Mouse (Mus musculus) neural tube, embryonic 12.5 days (tissue): ENCODE measurements around the gene Agap1. TPM values are rescaled to one million over a fixed set of nuclear protein-coding genes. Genes with fewer than 3 reads are reported as not detected.

Experiments
- ATAC-seq: fragments of 200-750 bp; cut with Nextera tagmentation; 2 replicates; pipeline ENCODE4 v1.8.0; 2017; ENCODE audit warnings: low read depth, mild to moderate bottlenecking, moderate TSS enrichment, moderate library complexity; ENCODE audit not compliant: low FRiP score
- H3K27ac ChIP-seq: fragments of 300-500 bp; sonication (generic); 2 replicates; pipeline ENCODE4 v1.5.1; 2016
- H3K27me3 ChIP-seq: fragments of 300-500 bp; sonication (generic); replicated peaks from 2 replicates; pipeline ENCODE4 v1.6.1; 2016; ENCODE audit warnings: mild to moderate bottlenecking
- H3K36me3 ChIP-seq: fragments of 300-500 bp; sonication (generic); 2 replicates; pipeline ENCODE4 v1.6.1; 2016; ENCODE audit warnings: mild to moderate bottlenecking
- H3K4me1 ChIP-seq: fragments of 300-500 bp; sonication (generic); 2 replicates; pipeline ENCODE4 v1.6.1; 2016
- H3K4me2 ChIP-seq: fragments of 300-500 bp; sonication (generic); replicated peaks from 2 replicates; pipeline ENCODE4 v1.6.1; 2016; ENCODE audit warnings: mild to moderate bottlenecking
- H3K4me3 ChIP-seq: fragments of 300-500 bp; sonication (generic); 2 replicates; pipeline ENCODE4 v1.5.1; 2016
- H3K9ac ChIP-seq: fragments of 300-500 bp; sonication (generic); 2 replicates; pipeline ENCODE4 v1.6.1; 2016; ENCODE audit warnings: mild to moderate bottlenecking
- H3K9me3 ChIP-seq: fragments of 300-500 bp; sonication (generic); 2 replicates; pipeline ENCODE4 v1.6.1; 2016; ENCODE audit warnings: mild to moderate bottlenecking
- WGBS: fragments of 180-500 bp; shearing (Covaris S2); methylation state at CpG from one replicate; pipeline ENCODE4 v1.1.7; 2016; 5-methylcytosine and 5-hydroxymethylcytosine counted together
- polyA plus RNA-seq: library from polyadenylated mRNA; unstranded; fragments of >200 nt; fragmentation: Nextera tagmentation; extraction: Ambion mirVana; gene quantifications from 2 replicates; pipeline ENCODE4 v1.2.1, GENCODE M21; 2016

The Agap1 gene
- polyA plus RNA-seq, 1 experiment from 2014 or later = 76.1 TPM

- no peak for ATAC-seq
- Histone ChIP-seq H3K4me3 (no peak overlapping the region), H3K4me1 (peaks cover 47% of the 10 kb centered on the region), H3K9me3 (no peaks in the 10 kb centered on the region), H3K4me2 (no peak overlapping the region), H3K36me3 (no peaks in the 10 kb centered on the region), H3K27ac (no peak overlapping the region), H3K27me3 (no peaks in the 10 kb centered on the region), H3K9ac (no peak overlapping the region)
- whole genome bisulfite sequencing = 14% methylated on average over 4 of the region's 4 CpGs
These were observed 413.2 kb downstream of the Agap1 start for GRCm38 (mm10) chr1:89867847-89868246.

GRCm38 (mm10) chr1:89870134-89870905, 415.7 kb downstream of the Agap1 start:
- Histone ChIP-seq H3K4me2 (no peak overlapping the region; the same call in 1 of the 2 replicates), H3K36me3 (no peaks in the 10 kb centered on the region), H3K4me1 (peaks cover 39% of the 10 kb centered on the region), H3K9me3 (no peaks in the 10 kb centered on the region), H3K4me3 (no peak overlapping the region), H3K9ac (no peak overlapping the region), H3K27ac (no peak overlapping the region), H3K27me3 (no peaks in the 10 kb centered on the region)
- no peak for ATAC-seq
- whole genome bisulfite sequencing = 27% methylated on average over 12 of the region's 12 CpGs

- 22% methylated on average over 6 of the region's 6 CpGs for WGBS
- Histone ChIP-seq H3K9ac (no peak overlapping the region), H3K27ac (no peak overlapping the region), H3K36me3 (no peaks in the 10 kb centered on the region), H3K27me3 (no peaks in the 10 kb centered on the region), H3K4me1 (peaks cover 33% of the 10 kb centered on the region), H3K4me3 (no peak overlapping the region), H3K9me3 (no peaks in the 10 kb centered on the region), H3K4me2 (no peak overlapping the region)
- ATAC-seq = no peak
These were observed 416.3 kb downstream of the Agap1 start for GRCm38 (mm10) chr1:89870906-89871211.

- Histone ChIP-seq H3K36me3 (no peaks in the 10 kb centered on the region), H3K9me3 (no peaks in the 10 kb centered on the region), H3K4me2 (no peak overlapping the region; the same call in 1 of the 2 replicates), H3K4me1 (peaks cover 50% of the 10 kb centered on the region), H3K4me3 (no peak overlapping the region), H3K27ac (no peak overlapping the region), H3K27me3 (0 out of 2 replicates have a peak, but pooled peaks cover 3% of the 10 kb centered on the region), H3K9ac (no peak overlapping the region)
- 5% methylated on average over 5 of the region's 5 CpGs for WGBS
- peak; percentile 34; the same call in 1 of the 2 replicates for ATAC-seq
These were observed 421.9 kb downstream of the Agap1 start for GRCm38 (mm10) chr1:89876346-89877072.

GRCm38 (mm10) chr1:89878496-89878895, 423.9 kb downstream of the Agap1 start:
- H3K4me1 ChIP-seq = peaks cover 53% of the 10 kb centered on the region
- no peaks in the 10 kb centered on the region for H3K9me3 ChIP-seq
- H3K27me3 ChIP-seq = 0 out of 2 replicates have a peak, but pooled peaks cover 3% of the 10 kb centered on the region
- no peak overlapping the region for H3K4me2 ChIP-seq
- peaks cover 3% of the 10 kb centered on the region; the same call in 1 of the 2 replicates for H3K36me3 ChIP-seq
- H3K4me3 ChIP-seq = no peak overlapping the region
- H3K27ac ChIP-seq = no peak overlapping the region
- H3K9ac ChIP-seq = no peak overlapping the region
- 75% methylated on average over 11 of the region's 11 CpGs for WGBS
- no peak for ATAC-seq

- 0 out of 2 replicates have a peak, but pooled peaks cover 3% of the 10 kb centered on the region for H3K27me3 ChIP-seq
- no peak overlapping the region for H3K4me3 ChIP-seq
- ATAC-seq = no peak
- H3K36me3 ChIP-seq = peaks cover 3% of the 10 kb centered on the region; the same call in 1 of the 2 replicates
- H3K4me2 ChIP-seq = no peak overlapping the region
- 7% methylated on average over 8 of the region's 8 CpGs for WGBS
- H3K9ac ChIP-seq = no peak overlapping the region
- no peaks in the 10 kb centered on the region for H3K9me3 ChIP-seq
- no peak overlapping the region for H3K27ac ChIP-seq
- H3K4me1 ChIP-seq = peaks cover 68% of the 10 kb centered on the region
These were observed 425.6 kb downstream of the Agap1 start for GRCm38 (mm10) chr1:89880193-89880592.

GRCm38 (mm10) chr1:89880834-89881233, 426.2 kb downstream of the Agap1 start:
- Histone ChIP-seq H3K36me3 (peaks cover 3% of the 10 kb centered on the region; the same call in 1 of the 2 replicates), H3K9ac (no peak overlapping the region), H3K4me3 (no peak overlapping the region), H3K27me3 (0 out of 2 replicates have a peak, but pooled peaks cover 3% of the 10 kb centered on the region), H3K4me2 (no peak overlapping the region), H3K4me1 (peaks cover 72% of the 10 kb centered on the region), H3K9me3 (no peaks in the 10 kb centered on the region), H3K27ac (no peak overlapping the region)
- no peak for ATAC-seq
- WGBS = 67% methylated on average over 10 of the region's 10 CpGs

- Histone ChIP-seq H3K4me2 (no peak overlapping the region), H3K4me1 (peaks cover 47% of the 10 kb centered on the region), H3K27ac (no peak overlapping the region), H3K36me3 (peaks cover 19% of the 10 kb centered on the region), H3K9ac (no peak overlapping the region), H3K9me3 (no peaks in the 10 kb centered on the region), H3K27me3 (no peaks in the 10 kb centered on the region), H3K4me3 (no peak overlapping the region)
- 86% methylated on average over 8 of the region's 8 CpGs for WGBS
- ATAC-seq = no peak
These were observed 429.7 kb downstream of the Agap1 start for GRCm38 (mm10) chr1:89884335-89884734.

- WGBS = 24% methylated on average over 4 of the region's 4 CpGs
- H3K4me2 ChIP-seq = no peak overlapping the region
- H3K27me3 ChIP-seq = no peaks in the 10 kb centered on the region
- H3K9ac ChIP-seq = no peak overlapping the region
- ATAC-seq = no peak
- peaks cover 27% of the 10 kb centered on the region for H3K36me3 ChIP-seq
- H3K9me3 ChIP-seq = no peaks in the 10 kb centered on the region
- H3K27ac ChIP-seq = no peak overlapping the region
- no peak overlapping the region for H3K4me3 ChIP-seq
- peaks cover 41% of the 10 kb centered on the region for H3K4me1 ChIP-seq
These were observed 431.1 kb downstream of the Agap1 start for GRCm38 (mm10) chr1:89885696-89886095.

GRCm38 (mm10) chr1:89891400-89891799, 436.8 kb downstream of the Agap1 start:
- no peak for ATAC-seq
- H3K9me3 ChIP-seq = no peaks in the 10 kb centered on the region
- 89% methylated on average over 6 of the region's 6 CpGs for WGBS
- no peak overlapping the region for H3K4me2 ChIP-seq
- no peak overlapping the region for H3K9ac ChIP-seq
- no peak overlapping the region for H3K27ac ChIP-seq
- H3K4me1 ChIP-seq = peaks cover 43% of the 10 kb centered on the region
- H3K4me3 ChIP-seq = no peak overlapping the region
- H3K27me3 ChIP-seq = no peaks in the 10 kb centered on the region
- H3K36me3 ChIP-seq = peaks cover 26% of the 10 kb centered on the region

GRCm38 (mm10) chr1:89892281-89892680, 437.7 kb downstream of the Agap1 start:
- Histone ChIP-seq H3K4me1 (peaks cover 43% of the 10 kb centered on the region), H3K36me3 (peaks cover 24% of the 10 kb centered on the region)

GRCm38 (mm10) chr1:89895801-89896200, 441.2 kb downstream of the Agap1 start:
- 89% methylated on average over 5 of the region's 5 CpGs for WGBS
- ATAC-seq = no peak

More at GRCm38 (mm10) chr1:89892281-89892680, 437.7 kb downstream of the Agap1 start:
- Histone ChIP-seq H3K9ac (no peak overlapping the region), H3K27me3 (no peaks in the 10 kb centered on the region), H3K4me2 (0 out of 2 replicates have a peak overlapping the region, but pooled peaks have one; percentile 0), H3K27ac (no peak overlapping the region), H3K9me3 (no peaks in the 10 kb centered on the region), H3K4me3 (no peak overlapping the region)
- ATAC-seq = peak; percentile 76
- WGBS = 18% methylated on average over 7 of the region's 7 CpGs

More at GRCm38 (mm10) chr1:89895801-89896200, 441.2 kb downstream of the Agap1 start:
- Histone ChIP-seq H3K4me1 (peaks cover 43% of the 10 kb centered on the region), H3K4me3 (no peak overlapping the region), H3K9me3 (no peaks in the 10 kb centered on the region), H3K9ac (no peak overlapping the region), H3K27ac (no peak overlapping the region), H3K4me2 (no peak overlapping the region), H3K27me3 (no peaks in the 10 kb centered on the region), H3K36me3 (peaks cover 1% of the 10 kb centered on the region)
